Mouse (Mus musculus) C2C12 (cell line): ENCODE results near the gene Ssbp3. TPM values are rescaled to one million over a fixed set of nuclear protein-coding genes. Genes with fewer than 3 reads are reported as not detected.
A peak's percentile ranks its signal among the peaks of the same experiment; 100 is the strongest.

Experiments used
- H3K27me3 ChIP-seq: one replicate; pipeline ENCODE4 v1.6.1; 2011; ENCODE audit not compliant: control insufficient read depth, insufficient read depth, insufficient read length
- H3K36me3 ChIP-seq: one replicate; pipeline ENCODE4 v1.6.1; 2011; ENCODE audit not compliant: control insufficient read depth, insufficient read depth
- H3K4me3 ChIP-seq: one replicate; pipeline ENCODE4 v1.5.1; 2011; ENCODE audit warnings: mild to moderate bottlenecking, control low read depth; ENCODE audit not compliant: poor library complexity, insufficient read depth, severe bottlenecking
- H3K79me2 ChIP-seq: one replicate; pipeline ENCODE4 v1.6.1; 2011; ENCODE audit not compliant: control insufficient read depth, insufficient read depth
- H3K79me3 ChIP-seq: one replicate; pipeline ENCODE4 v1.6.1; 2011; ENCODE audit warnings: low read depth, control low read depth
- H3ac ChIP-seq: one replicate; pipeline ENCODE3; 2011; ENCODE audit warnings: low read depth; ENCODE audit not compliant: control insufficient read depth, insufficient read length
- CEBPB ChIP-seq: IDR thresholded peaks from one replicate; pipeline ENCODE4 v1.6.1; 2011; ENCODE audit warnings: low read depth, mild to moderate bottlenecking, control low read depth, moderate library complexity
- CTCF ChIP-seq: IDR thresholded peaks from one replicate; pipeline ENCODE4 v1.5.1; 2011; ENCODE audit not compliant: control insufficient read depth, insufficient read depth, insufficient read length
- FOSL1 ChIP-seq: IDR thresholded peaks from one replicate; pipeline ENCODE4 v1.8.0; 2011; ENCODE audit warnings: mild to moderate bottlenecking, low read length; ENCODE audit not compliant: poor library complexity, insufficient read depth, severe bottlenecking
- MAX ChIP-seq: IDR thresholded peaks from one replicate; pipeline ENCODE4 v1.6.1; 2011; ENCODE audit warnings: mild to moderate bottlenecking, control low read depth
- MYOD1 ChIP-seq: IDR thresholded peaks from one replicate; pipeline ENCODE4 v1.6.1; 2011; ENCODE audit warnings: low read depth; ENCODE audit not compliant: control insufficient read depth, insufficient read length
- MYOG ChIP-seq: IDR thresholded peaks from one replicate; pipeline ENCODE4 v1.6.1; 2011; ENCODE audit not compliant: control insufficient read depth, insufficient read length; ENCODE audit errors: extremely low read depth
- USF1 ChIP-seq: IDR thresholded peaks from one replicate; pipeline ENCODE4 v1.6.1; 2011; ENCODE audit warnings: low read depth, mild to moderate bottlenecking, control low read depth, moderate library complexity
- polyA plus RNA-seq: library from polyadenylated mRNA; unstranded; fragments of >200 nt; fragmentation: generic; extraction: Trizol; gene quantifications from one replicate; pipeline ENCODE4 v1.2.1, GENCODE M21; 2012; ENCODE audit warnings: missing spikeins

Gene Ssbp3
- polyA plus RNA-seq, 1 experiment: 74.7 TPM

DNA sequence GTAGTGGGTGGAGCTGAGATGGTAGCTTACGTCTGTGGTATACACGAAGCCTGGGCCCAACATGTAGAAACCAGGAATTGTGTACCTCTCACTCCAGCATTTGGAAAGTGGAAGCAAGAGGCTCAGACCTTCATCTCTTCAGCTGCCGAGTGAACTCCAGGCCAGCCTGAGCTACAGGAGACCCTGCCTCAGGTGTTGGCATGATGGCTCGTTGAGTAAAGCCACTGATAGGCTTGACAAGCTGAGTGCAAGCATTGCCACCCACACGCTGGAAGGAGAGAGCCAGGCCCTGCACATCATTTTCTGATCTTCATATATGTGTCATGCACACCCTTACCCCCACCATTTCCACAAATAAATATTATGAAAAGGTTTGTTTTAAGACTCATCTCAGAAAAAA is 44.1 kb upstream of the Ssbp3 start:
- Histone ChIP-seq H3ac (no peak overlapping the region), H3K79me3 (no peaks in the 10 kb centered on the region), H3K36me3 (no peaks in the 10 kb centered on the region), H3K4me3 (no peak overlapping the region), H3K27me3 (no peaks in the 10 kb centered on the region), H3K79me2 (no peaks in the 10 kb centered on the region)
- TF ChIP-seq FOSL1: no peak
- TF ChIP-seq MYOD1: no peak
- no peak for TF ChIP-seq CEBPB
- TF ChIP-seq CTCF: no peak
- TF ChIP-seq MYOG: no peak
- no peak for TF ChIP-seq MAX
- no peak for TF ChIP-seq USF1

DNA sequence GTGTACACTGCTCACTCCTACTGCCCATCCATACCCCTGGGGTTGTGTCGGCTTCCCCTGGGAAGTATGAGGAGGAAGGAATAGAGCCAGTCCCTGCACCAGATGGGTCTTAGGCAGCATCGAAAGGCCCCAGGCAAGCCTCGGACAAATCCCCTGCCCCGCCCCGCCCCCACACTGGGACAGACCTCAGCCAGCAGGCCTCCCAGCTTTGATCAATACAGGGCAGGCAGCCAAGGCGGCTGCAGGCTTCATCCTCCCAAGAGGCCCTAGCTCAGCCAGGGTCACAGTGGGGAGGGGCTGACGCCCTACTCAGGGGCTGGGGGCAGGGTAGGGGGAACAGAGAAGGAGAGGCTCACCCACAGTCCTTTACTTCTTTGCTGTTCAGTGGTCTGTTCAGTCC is 43.7 kb upstream of the Ssbp3 start:
- Histone ChIP-seq H3ac (no peak overlapping the region), H3K4me3 (no peak overlapping the region), H3K27me3 (no peaks in the 10 kb centered on the region), H3K79me2 (no peaks in the 10 kb centered on the region), H3K79me3 (no peaks in the 10 kb centered on the region), H3K36me3 (no peaks in the 10 kb centered on the region)
- TF ChIP-seq MAX (no peak), USF1 (no peak), MYOD1 (no peak), CTCF (no peak), CEBPB (no peak), MYOG (no peak), FOSL1 (no peak)

DNA sequence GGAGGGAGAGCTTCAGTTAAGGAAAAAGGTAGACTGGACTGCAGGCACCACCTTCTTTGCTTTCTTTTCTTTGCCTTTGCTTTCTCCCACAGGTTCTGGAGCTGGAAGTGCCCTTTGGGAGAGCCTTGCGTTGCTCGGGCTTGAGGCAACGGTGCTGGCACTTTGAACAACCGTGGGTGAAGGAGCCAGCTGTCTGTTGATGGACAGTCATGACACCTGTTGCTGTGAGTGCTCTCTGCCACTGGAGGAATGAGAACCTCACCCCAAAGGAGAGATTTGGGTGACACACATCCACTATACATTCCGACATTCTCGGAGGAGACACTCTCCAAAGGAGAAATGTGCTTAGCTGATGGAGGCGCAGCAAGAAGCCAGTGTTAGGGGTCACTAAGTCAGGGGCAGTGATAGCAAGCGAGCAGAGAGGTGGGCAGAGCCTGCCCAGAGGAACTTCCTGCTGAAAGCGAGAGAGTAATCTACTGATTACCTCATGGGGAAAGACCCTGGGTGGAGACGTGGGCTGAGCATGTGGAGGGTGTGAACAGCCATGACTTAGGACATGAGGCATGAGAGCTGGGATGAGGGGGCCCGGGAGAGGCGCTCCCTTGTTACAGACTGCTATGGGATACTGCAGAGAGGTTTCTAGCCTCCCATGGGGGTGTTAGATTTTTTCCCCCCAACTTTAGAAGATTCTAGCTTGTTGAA is 41.6 kb upstream of the Ssbp3 start:
- Histone ChIP-seq H3K36me3 (no peaks in the 10 kb centered on the region), H3K27me3 (no peaks in the 10 kb centered on the region), H3K4me3 (no peak overlapping the region), H3K79me3 (no peaks in the 10 kb centered on the region), H3K79me2 (no peaks in the 10 kb centered on the region), H3ac (no peak overlapping the region)
- peak; percentile 28 for TF ChIP-seq MAX
- TF ChIP-seq MYOD1: peak; percentile 88
- no peak for TF ChIP-seq CEBPB

DNA sequence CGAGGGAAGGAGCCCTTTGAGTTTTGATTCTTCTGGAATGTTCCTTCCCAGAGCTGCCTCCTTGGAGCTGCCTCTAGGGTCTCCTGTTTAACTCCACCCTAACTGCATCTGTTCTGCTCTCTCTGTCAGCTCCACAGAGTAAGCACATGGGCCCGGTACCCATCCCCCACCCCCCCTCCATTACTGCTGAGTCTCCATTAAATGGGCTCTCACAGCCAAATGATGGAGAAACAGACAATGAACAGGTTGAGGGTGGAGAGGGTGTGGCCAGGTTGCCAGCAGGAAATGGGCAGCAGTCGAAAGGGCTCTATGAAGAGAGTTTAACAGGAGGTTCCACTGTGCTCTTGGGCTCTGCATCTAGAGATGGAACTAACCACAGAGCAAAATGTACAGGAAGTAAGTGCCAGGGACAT is 41.0 kb upstream of the Ssbp3 start:
- TF ChIP-seq CTCF: no peak
- no peak for TF ChIP-seq MAX
- no peak for TF ChIP-seq USF1
- no peak for TF ChIP-seq MYOD1
- no peak for TF ChIP-seq MYOG
- TF ChIP-seq FOSL1: no peak
- TF ChIP-seq CEBPB: no peak
- H3K4me3 ChIP-seq: no peak overlapping the region

DNA sequence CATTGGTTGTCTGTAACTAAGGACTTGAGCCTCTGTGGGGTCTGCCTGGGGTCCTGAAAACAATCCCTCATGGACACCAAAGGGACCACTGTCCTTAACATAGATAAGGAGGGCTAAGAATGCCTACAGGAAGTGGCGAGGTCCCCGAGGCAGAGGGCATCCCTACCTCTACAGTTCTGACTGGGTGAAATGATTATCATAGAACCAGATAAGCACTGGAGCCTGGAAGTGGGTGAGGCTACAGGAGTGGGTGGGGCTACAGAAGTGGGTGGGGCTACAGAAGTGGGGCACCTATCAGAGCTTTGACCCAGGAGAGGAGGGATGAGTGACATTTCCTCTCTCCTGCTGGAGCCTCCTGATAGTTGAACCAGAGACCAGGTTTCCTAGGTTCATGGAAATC is 39.9 kb upstream of the Ssbp3 start:
- H3K79me3 ChIP-seq: no peaks in the 10 kb centered on the region
- H3K79me2 ChIP-seq: no peaks in the 10 kb centered on the region
- H3K36me3 ChIP-seq: no peaks in the 10 kb centered on the region
- no peaks in the 10 kb centered on the region for H3K27me3 ChIP-seq
- no peak overlapping the region for H3K4me3 ChIP-seq
- H3ac ChIP-seq: no peak overlapping the region
- TF ChIP-seq CEBPB (no peak), CTCF (no peak), MYOG (no peak), MYOD1 (no peak), FOSL1 (no peak), USF1 (no peak), MAX (no peak)

More for the DNA sequence above, 41.0 kb upstream of the Ssbp3 start:
- Histone ChIP-seq H3K36me3 (no peaks in the 10 kb centered on the region), H3K79me2 (no peaks in the 10 kb centered on the region), H3K27me3 (no peaks in the 10 kb centered on the region), H3ac (no peak overlapping the region), H3K79me3 (no peaks in the 10 kb centered on the region)

DNA sequence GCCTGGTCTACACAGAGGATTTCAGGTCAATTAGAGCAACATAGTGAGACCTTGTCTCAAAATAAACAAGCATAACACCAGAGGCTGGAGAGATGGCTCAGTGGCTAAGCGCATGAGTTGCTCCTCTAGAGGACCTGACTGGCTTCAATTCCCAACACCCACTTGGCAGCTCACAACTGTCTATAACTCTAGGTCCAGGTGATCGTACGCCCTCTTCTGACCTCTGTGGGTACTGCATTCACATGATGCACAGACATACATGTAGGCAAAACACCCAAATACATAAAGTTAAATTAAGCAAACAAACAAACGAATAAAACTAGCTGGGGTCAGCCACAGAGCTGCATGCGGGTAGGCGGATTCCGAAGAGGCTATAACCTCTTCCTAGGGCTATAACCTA is 36.0 kb upstream of the Ssbp3 start:
- no peak for TF ChIP-seq FOSL1
- no peak for TF ChIP-seq MYOG
- TF ChIP-seq MAX: no peak
- no peak for TF ChIP-seq MYOD1
- no peak for TF ChIP-seq CTCF
- TF ChIP-seq USF1: no peak
- no peak for TF ChIP-seq CEBPB
- Histone ChIP-seq H3K36me3 (no peaks in the 10 kb centered on the region), H3ac (no peak overlapping the region), H3K27me3 (no peaks in the 10 kb centered on the region), H3K79me3 (no peaks in the 10 kb centered on the region), H3K4me3 (no peak overlapping the region), H3K79me2 (no peaks in the 10 kb centered on the region)
